Comparison of ENCODE assay signal across 22 mouse cellular contexts in the genomic region with DNA sequence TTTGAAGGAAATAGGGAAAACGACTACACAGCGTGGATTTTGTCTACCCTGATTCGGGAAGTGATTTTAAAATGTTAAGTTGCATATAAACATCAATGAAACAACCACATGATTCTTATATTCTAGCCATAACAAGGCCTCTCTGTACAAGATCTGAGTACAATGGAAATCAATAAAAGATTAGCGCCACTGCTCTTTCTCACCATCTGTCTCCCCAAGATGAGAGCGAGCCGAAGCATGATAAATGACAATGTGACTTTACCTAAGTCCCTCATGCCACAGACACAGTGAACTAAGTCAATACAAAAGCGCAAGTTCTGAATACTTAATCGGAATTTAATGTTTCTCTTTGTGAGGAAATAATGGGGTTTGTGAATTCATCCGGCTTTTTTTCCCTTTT.
"Had no signal": no experiment of that assay in that cellular context is flagged by ENCODE, and none has a peak within 500 bp of the region (broad histone marks: within the 10 kb centered on the region; RNA-seq: fewer than 3 reads in every experiment).

No protein-coding gene starts in this region.

- H3K4me3 ChIP-seq: heart, adult 2 months; heart, embryonic 13.5 days; heart, embryonic 15.5 days; hindbrain, embryonic 13.5 days; hindbrain, embryonic 15.5 days; layer of hippocampus, adult 2 months; left cerebral cortex, adult 2 months; limb, embryonic 10.5 days; limb, embryonic 12.5 days had no signal

- H3K4me1 ChIP-seq: heart, embryonic 15.5 days; hindbrain, embryonic 13.5 days; hindbrain, embryonic 15.5 days; limb, embryonic 12.5 days had no signal

- H3K27me3 ChIP-seq: heart, embryonic 13.5 days; heart, embryonic 15.5 days; hindbrain, embryonic 13.5 days; hindbrain, embryonic 15.5 days; limb, embryonic 12.5 days had no signal

- H3K9me3 ChIP-seq: heart, embryonic 13.5 days; heart, embryonic 15.5 days; hindbrain, embryonic 13.5 days; hindbrain, embryonic 15.5 days; limb, embryonic 10.5 days; limb, embryonic 12.5 days had no signal

- H3K36me3 ChIP-seq: heart, embryonic 13.5 days; heart, embryonic 15.5 days; hindbrain, embryonic 13.5 days; hindbrain, embryonic 15.5 days; limb, embryonic 10.5 days; limb, embryonic 12.5 days had no signal

- ATAC-seq: forebrain, postnatal 0 days; hindbrain, postnatal 0 days had no signal

- H3K9ac ChIP-seq: forebrain, postnatal 0 days; heart, embryonic 13.5 days; heart, embryonic 15.5 days; hindbrain, embryonic 13.5 days; hindbrain, embryonic 15.5 days; limb, embryonic 12.5 days had no signal

- H3K4me2 ChIP-seq: heart, embryonic 11.5 days; heart, embryonic 13.5 days; heart, embryonic 15.5 days; hindbrain, embryonic 13.5 days; hindbrain, embryonic 15.5 days; limb, embryonic 12.5 days had no signal

- H3K27ac ChIP-seq: heart, adult 2 months; heart, embryonic 13.5 days; heart, embryonic 15.5 days; hindbrain, embryonic 13.5 days; hindbrain, embryonic 15.5 days; hindbrain, postnatal 0 days; layer of hippocampus, adult 2 months; left cerebral cortex, adult 2 months; limb, embryonic 10.5 days; limb, embryonic 12.5 days had no signal

- DNase-seq: forebrain, postnatal 0 days; gastrocnemius, postnatal 14 days; gastrocnemius, postnatal 36 days; heart, adult 11 months; heart, adult 2 months; heart, postnatal 14 days; heart, postnatal 36 days; kidney, adult 11 months; kidney, adult 2 months; kidney, postnatal 10 days; kidney, postnatal 25 days; kidney, postnatal 4 days had no signal
